Mouse (Mus musculus): ENCODE results near the gene Esf1. TPM values are rescaled to one million over a fixed set of nuclear protein-coding genes. Genes with fewer than 3 reads are reported as not detected.

Gene Esf1
- polyA plus RNA-seq, 2 experiments: 5.8 to 8.0 TPM

DNA sequence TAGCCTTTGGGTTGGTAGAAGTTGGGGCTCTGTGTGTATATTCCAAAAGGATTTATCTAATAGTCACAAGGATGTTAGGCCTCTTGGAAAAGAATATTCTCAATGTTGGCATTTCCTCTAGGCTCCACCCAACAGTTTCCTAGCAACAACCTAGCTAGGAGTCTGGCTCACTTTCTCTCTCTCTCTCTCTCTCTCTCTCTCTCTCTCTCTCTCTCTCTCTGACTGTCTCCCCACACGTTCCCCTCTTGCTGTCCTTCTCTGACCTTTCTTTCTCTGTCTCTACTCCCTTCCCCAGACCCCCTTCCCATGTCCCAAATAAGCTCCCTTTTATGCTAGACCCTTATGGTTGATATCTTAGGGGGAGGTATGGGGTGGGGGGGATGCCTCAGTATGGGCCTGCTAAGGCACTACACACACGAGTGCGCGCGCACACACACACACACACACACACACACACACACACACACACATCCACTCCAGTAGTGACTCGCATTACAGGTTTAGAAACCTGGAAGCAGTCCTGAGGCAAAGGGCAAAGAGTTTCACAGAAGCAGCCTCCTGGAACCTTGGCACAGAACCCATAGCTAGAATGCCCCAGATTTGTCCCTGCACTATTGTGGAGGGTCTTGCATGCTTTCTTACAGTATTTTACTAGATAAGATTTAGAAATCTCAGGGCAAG, 91.6 kb downstream of the Esf1 start:
- no peaks in the 10 kb centered on the region for H3K9me3 ChIP-seq (ENCODE audit: control insufficient read depth, low read length)
- H3K27ac ChIP-seq: no peak overlapping the region
- H3K4me2 ChIP-seq (ENCODE audit: low read depth): no peak overlapping the region
- no peaks in the 10 kb centered on the region for H3K27me3 ChIP-seq (ENCODE audit: control insufficient read depth, insufficient read depth, low read length)
- no peaks in the 10 kb centered on the region for H3K36me3 ChIP-seq (replicated peaks; ENCODE audit: control insufficient read depth, insufficient read depth, low read depth)
- 67% methylated on average over 6 of the region's 6 CpGs for WGBS (ENCODE audit: insufficient replicate concordance)
- DNase-seq (ENCODE audit: low read depth in 3 of 3, low spot score in 3 of 3): no peak
- ATAC-seq (ENCODE audit: insufficient read depth): no peak
- H3K9ac ChIP-seq (replicated peaks): no peak overlapping the region
- H3K4me3 ChIP-seq (ENCODE audit: insufficient read depth in 1 of 2, low read depth in 2 of 2, low read length in 2 of 2): no peak overlapping the region
- H3K4me1 ChIP-seq (replicated peaks; ENCODE audit: control insufficient read depth in 2 of 2, insufficient read depth in 2 of 2, low read length in 1 of 2): peaks cover 5 to 15% of the 10 kb centered on the region in 2 experiments
- no peak for TF ChIP-seq CTCF (IDR thresholded peaks at IDR 0.05; ENCODE audit: low read depth)
- TF ChIP-seq EP300 (IDR thresholded peaks at IDR 0.05; ENCODE audit: low read depth): no peak

DNA sequence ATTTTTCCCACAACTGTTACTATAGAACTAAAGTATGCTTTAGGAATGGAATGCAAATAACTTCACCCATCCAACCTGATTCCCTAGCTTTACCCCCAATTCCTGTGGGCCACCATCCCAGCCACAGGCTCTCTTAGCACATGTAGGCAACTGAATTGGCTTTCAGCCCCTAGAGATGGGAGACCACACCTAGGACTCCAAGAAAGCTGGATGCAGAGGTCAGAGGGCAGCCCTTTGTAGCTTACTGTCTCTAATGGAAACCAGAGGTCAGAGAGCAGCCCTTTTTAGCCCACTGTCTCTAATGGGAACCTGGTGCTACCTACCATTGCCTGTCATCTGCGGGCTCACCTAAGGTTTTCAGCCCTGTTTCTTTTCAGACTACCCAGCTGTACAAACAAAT, 92.9 kb downstream of the Esf1 start:
- H3K27me3 ChIP-seq (ENCODE audit: control insufficient read depth, insufficient read depth, low read length): no peaks in the 10 kb centered on the region
- ATAC-seq (ENCODE audit: insufficient read depth) (no peak), DNase-seq (ENCODE audit: low read depth in 3 of 3, low spot score in 3 of 3) (no peak)
- H3K27ac ChIP-seq: no peak overlapping the region
- no peak overlapping the region for H3K9ac ChIP-seq (replicated peaks)
- H3K9me3 ChIP-seq (ENCODE audit: control insufficient read depth, low read length): no peaks in the 10 kb centered on the region
- peaks cover 5 to 15% of the 10 kb centered on the region in 2 experiments for H3K4me1 ChIP-seq (replicated peaks; ENCODE audit: control insufficient read depth in 2 of 2, insufficient read depth in 2 of 2, low read length in 1 of 2)
- H3K4me3 ChIP-seq (ENCODE audit: insufficient read depth in 1 of 2, low read depth in 2 of 2, low read length in 2 of 2): no peak overlapping the region
- TF ChIP-seq EP300 (IDR thresholded peaks at IDR 0.05; ENCODE audit: low read depth): no peak
- no peak for TF ChIP-seq CTCF (IDR thresholded peaks at IDR 0.05; ENCODE audit: low read depth)
- H3K36me3 ChIP-seq (replicated peaks; ENCODE audit: control insufficient read depth, insufficient read depth, low read depth): no peaks in the 10 kb centered on the region
- 43% methylated on average over 1 of the region's 1 CpGs for WGBS (ENCODE audit: insufficient replicate concordance)
- no peak overlapping the region for H3K4me2 ChIP-seq (ENCODE audit: low read depth)

DNA sequence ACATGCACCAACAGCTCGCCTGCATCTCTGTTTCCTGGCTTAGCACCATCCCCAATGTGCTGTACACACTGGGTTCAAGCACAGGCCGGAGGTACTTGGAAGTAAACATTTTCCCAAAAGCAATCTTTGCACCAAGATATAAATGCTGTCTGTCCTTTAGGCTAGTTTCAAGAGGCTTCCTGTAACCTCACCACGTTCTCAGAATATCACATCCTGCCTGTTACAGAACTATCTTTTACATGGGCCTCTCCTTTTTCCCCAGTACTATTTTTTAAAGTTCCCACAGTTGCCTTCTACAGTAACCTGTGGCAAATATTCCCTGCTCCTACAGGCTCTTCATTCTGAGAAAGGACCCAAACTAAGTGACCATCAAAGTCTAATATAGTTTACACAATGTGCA, 95.2 kb downstream of the Esf1 start:
- no peaks in the 10 kb centered on the region for H3K36me3 ChIP-seq (replicated peaks; ENCODE audit: control insufficient read depth, insufficient read depth, low read depth)
- no peak for ATAC-seq (ENCODE audit: insufficient read depth)
- no peaks in the 10 kb centered on the region for H3K9me3 ChIP-seq (ENCODE audit: control insufficient read depth, low read length)
- H3K4me3 ChIP-seq (ENCODE audit: insufficient read depth in 1 of 2, low read depth in 2 of 2, low read length in 2 of 2): no peak overlapping the region
- H3K4me2 ChIP-seq (ENCODE audit: low read depth): no peak overlapping the region
- peaks cover 0 to under 1% of the 10 kb centered on the region in 2 experiments; a peak in 1 of 4 replicates for H3K4me1 ChIP-seq (replicated peaks; ENCODE audit: control insufficient read depth in 2 of 2, insufficient read depth in 2 of 2, low read length in 1 of 2)
- H3K27ac ChIP-seq: no peak overlapping the region
- 44% methylated on average over 3 of the region's 3 CpGs for WGBS (ENCODE audit: insufficient replicate concordance)
- peaks cover 4% of the 10 kb centered on the region for H3K27me3 ChIP-seq (ENCODE audit: control insufficient read depth, insufficient read depth, low read length)
- DNase-seq (ENCODE audit: low read depth in 3 of 3, low spot score in 3 of 3): no peak
- TF ChIP-seq CTCF (IDR thresholded peaks at IDR 0.05; ENCODE audit: low read depth) (no peak), EP300 (IDR thresholded peaks at IDR 0.05; ENCODE audit: low read depth) (no peak)
- H3K9ac ChIP-seq (replicated peaks): no peak overlapping the region

Other genes starting within 250 kb of the Esf1 start
- gene Tasp1, start 103.8 kb downstream of the Esf1 start, polyA plus RNA-seq (2012; rRNA removed): 3.9 and 6.1 TPM in 2 replicates
- 13.9 and 15.6 TPM in 2 replicates for gene Tasp1, start 103.8 kb downstream of the Esf1 start, polyA plus RNA-seq (2014; fragmentation: Nextera tagmentation; extraction: Ambion mirVana)
- gene Gm17374, start 18.5 kb downstream of the Esf1 start, polyA plus RNA-seq (2012; rRNA removed): not detected in 2 replicates
- gene Gm17374, start 18.5 kb downstream of the Esf1 start, polyA plus RNA-seq (2014; fragmentation: Nextera tagmentation; extraction: Ambion mirVana): not detected in 2 replicates
- gene Ndufaf5, start 85 bp upstream of the Esf1 start, polyA plus RNA-seq (2012; rRNA removed): 3.0 and 4.4 TPM in 2 replicates
- 7.7 and 8.3 TPM in 2 replicates for gene Ndufaf5, start 85 bp upstream of the Esf1 start, polyA plus RNA-seq (2014; fragmentation: Nextera tagmentation; extraction: Ambion mirVana)
- not detected in 2 replicates for gene Sel1l2, start 219.1 kb upstream of the Esf1 start, polyA plus RNA-seq (2012; rRNA removed)
- not detected in 2 replicates for gene Sel1l2, start 219.1 kb upstream of the Esf1 start, polyA plus RNA-seq (2014; fragmentation: Nextera tagmentation; extraction: Ambion mirVana)
- 1.3 and 2.1 TPM in 2 replicates for gene Macrod2, start 224.7 kb upstream of the Esf1 start, polyA plus RNA-seq (2012; rRNA removed)
- 7.5 and 7.7 TPM in 2 replicates for gene Macrod2, start 224.7 kb upstream of the Esf1 start, polyA plus RNA-seq (2014; fragmentation: Nextera tagmentation; extraction: Ambion mirVana)

All from liver, embryonic 14.5 days (tissue).